Mouse (Mus musculus): ENCODE measurements at regions not wholly inside any gene's neighbourhood (a gene's known extent, or its start where the extent isn't known, plus 50 kb on each side); places are given as distances from the start of the nearest gene placed in this dataset.

- DNase-seq (ENCODE audit: low spot score in 2 of 2) = peak in 1 of 2 experiments; percentile 3
Measured at GRCm38 (mm10) chr8:26441268-26442030, 322.1 kb downstream of the Gm45692 start.

GRCm38 (mm10) chr8:26443041-26443440 lies 323.7 kb downstream of the Gm45692 start:
- DNase-seq (ENCODE audit: low spot score in 2 of 2) = peak; percentile 20 to 30

GRCm38 (mm10) chr8:26443735-26444134 lies 324.4 kb downstream of the Gm45692 start:
- DNase-seq (ENCODE audit: low spot score in 2 of 2) = no peak

- DNase-seq (ENCODE audit: low spot score in 2 of 2) = no peak
Measured at GRCm38 (mm10) chr8:26445991-26446390, 326.7 kb downstream of the Gm45692 start.

- DNase-seq (ENCODE audit: low spot score in 2 of 2) = no peak
Measured at GRCm38 (mm10) chr8:26447886-26448640, 328.7 kb downstream of the Gm45692 start.

GRCm38 (mm10) chr8:26449291-26449690 lies 330.0 kb downstream of the Gm45692 start:
- DNase-seq (ENCODE audit: low spot score in 2 of 2) = no peak

GRCm38 (mm10) chr8:26450543-26450942 lies 331.2 kb downstream of the Gm45692 start:
- DNase-seq (ENCODE audit: low spot score in 2 of 2) = no peak

GRCm38 (mm10) chr8:26452976-26453573 lies 333.7 kb downstream of the Gm45692 start:
- no peak for DNase-seq (ENCODE audit: low spot score in 2 of 2)

GRCm38 (mm10) chr8:26465346-26465745 lies 346.0 kb downstream of the Gm45692 start:
- no peak for DNase-seq (ENCODE audit: low spot score in 2 of 2)

- DNase-seq (ENCODE audit: low spot score in 2 of 2) = no peak
Measured at GRCm38 (mm10) chr8:26468441-26468840, 349.1 kb downstream of the Gm45692 start.

- DNase-seq (ENCODE audit: low spot score in 2 of 2) = no peak
Measured at GRCm38 (mm10) chr8:26469705-26470104, 350.4 kb downstream of the Gm45692 start.

- no peak for DNase-seq (ENCODE audit: low spot score in 2 of 2)
Measured at GRCm38 (mm10) chr8:26471811-26472550, 352.6 kb downstream of the Gm45692 start.

GRCm38 (mm10) chr8:26484749-26485148 lies 365.4 kb downstream of the Gm45692 start:
- no peak for DNase-seq (ENCODE audit: low spot score in 2 of 2)

- no peak for DNase-seq (ENCODE audit: low spot score in 2 of 2)
Measured at GRCm38 (mm10) chr8:26487866-26488265, 368.5 kb downstream of the Gm45692 start.

GRCm38 (mm10) chr8:26488590-26488989 lies 369.3 kb downstream of the Gm45692 start:
- no peak for DNase-seq (ENCODE audit: low spot score in 2 of 2)

- no peak for DNase-seq (ENCODE audit: low spot score in 2 of 2)
Measured at GRCm38 (mm10) chr8:26501196-26501813, 382.0 kb downstream of the Gm45692 start.

- DNase-seq (ENCODE audit: low spot score in 2 of 2) = no peak
Measured at GRCm38 (mm10) chr8:26501814-26502572, 382.7 kb downstream of the Gm45692 start.

- no peak for DNase-seq (ENCODE audit: low spot score in 2 of 2)
Measured at GRCm38 (mm10) chr8:26502772-26503171, 383.4 kb downstream of the Gm45692 start.

- peak in 1 of 2 experiments; percentile 3 for DNase-seq (ENCODE audit: low spot score in 2 of 2)
Measured at GRCm38 (mm10) chr8:26503918-26504317, 384.6 kb downstream of the Gm45692 start.

- DNase-seq (ENCODE audit: low spot score in 2 of 2) = no peak
Measured at GRCm38 (mm10) chr8:26504319-26505035, 385.1 kb downstream of the Gm45692 start.
